ENCODE assay signal across 32 mouse cellular contexts in genomic region chr12:33288746-33289145, GRCm38 (mm10).
DNase-seq lines count a peak whose midpoint lies in the region; ATAC-seq lines count a peak whose summit lies in the region.
"Had no signal": no experiment of that assay in that cellular context is flagged by ENCODE, and none has a peak within 500 bp of the region (broad histone marks: within the 10 kb centered on the region; RNA-seq: fewer than 3 reads in every experiment).

No protein-coding gene starts in this region.

- DNase-seq in heart, embryonic 10.5 days (ENCODE audit: low spot score), result no peak
- DNase-seq in embryonic facial prominence, embryonic 10.5 days (ENCODE audit: low spot score), result peak; percentile 41
- DNase-seq in yolk sac, embryonic 10.5 days (ENCODE audit: low spot score), result peak; percentile 9
- no peak for DNase-seq in left cerebral cortex, adult 18-20 months (ENCODE audit: low spot score in 2 of 2)
- no peak for DNase-seq in thymus, postnatal 4 days
- DNase-seq: adrenal gland, postnatal 25 days; cerebellum, adult 11-12 months; cerebellum, postnatal 10 days; gastrocnemius, postnatal 36 days; heart, adult 18-20 months; heart, postnatal 10 days; kidney, adult 18-20 months; kidney, postnatal 36 days; left cerebral cortex, postnatal 4 days; liver; lung, adult 2 months; lung, postnatal 10 days; midbrain, embryonic 14.5 days; retina, postnatal 1 day; right cerebral cortex, postnatal 25 days had no signal

- peaks cover 28 to 49% of the 10 kb centered on the region in 2 experiments for H3K4me1 ChIP-seq in heart, embryonic 14.5 days (ENCODE audit: control insufficient read depth in 2 of 2, insufficient read depth in 2 of 2, low read length in 2 of 2)
- peaks cover 49% of the 10 kb centered on the region for H3K4me1 ChIP-seq in heart, embryonic 10.5 days
- peaks cover 43% of the 10 kb centered on the region for H3K4me1 ChIP-seq in neural tube, embryonic 13.5 days (replicated peaks)
- peaks cover 42% of the 10 kb centered on the region for H3K4me1 ChIP-seq in neural tube, embryonic 15.5 days
- peaks cover 42% of the 10 kb centered on the region for H3K4me1 ChIP-seq in embryonic facial prominence, embryonic 10.5 days

- H3K9me3 ChIP-seq in heart, embryonic 14.5 days (ENCODE audit: control insufficient read depth, low read length), result no peaks in the 10 kb centered on the region
- H3K9me3 ChIP-seq in heart, embryonic 10.5 days, result no peaks in the 10 kb centered on the region
- H3K9me3 ChIP-seq in neural tube, embryonic 13.5 days, result no peaks in the 10 kb centered on the region
- H3K9me3 ChIP-seq in neural tube, embryonic 15.5 days (replicated peaks), result no peaks in the 10 kb centered on the region
- H3K9me3 ChIP-seq in embryonic facial prominence, embryonic 10.5 days, result no peaks in the 10 kb centered on the region
- H3K9me3 ChIP-seq: embryonic facial prominence, embryonic 15.5 days; heart, embryonic 12.5 days; stomach, embryonic 15.5 days had no signal

- no peak overlapping the region for H3K27ac ChIP-seq in heart, embryonic 14.5 days (replicated peaks in 1 of 2; ENCODE audit: control insufficient read depth in 1 of 2, insufficient read depth in 1 of 2, low read depth in 2 of 2, low read length in 2 of 2)
- H3K27ac ChIP-seq in heart, embryonic 10.5 days, result no peak overlapping the region
- H3K27ac ChIP-seq in neural tube, embryonic 13.5 days (replicated peaks), result 0 out of 2 replicates have a peak overlapping the region, but pooled peaks have one; percentile 9
- no peak overlapping the region; the same call in 1 of the 2 replicates for H3K27ac ChIP-seq in neural tube, embryonic 15.5 days (replicated peaks)
- H3K27ac ChIP-seq in embryonic facial prominence, embryonic 10.5 days (replicated peaks), result peak overlapping the region; percentile 35; the same call in 1 of the 2 replicates
- H3K27ac ChIP-seq: embryonic facial prominence, embryonic 15.5 days; layer of hippocampus, adult 2 months; liver, embryonic 14.5 days; macrophage; stomach, embryonic 15.5 days had no signal

- H3K27me3 ChIP-seq in heart, embryonic 14.5 days (ENCODE audit: control insufficient read depth, insufficient read depth, low read length), result no peaks in the 10 kb centered on the region
- H3K27me3 ChIP-seq in heart, embryonic 10.5 days (ENCODE audit: insufficient read depth, poor library complexity, severe bottlenecking), result no peaks in the 10 kb centered on the region
- H3K27me3 ChIP-seq in neural tube, embryonic 13.5 days, result no peaks in the 10 kb centered on the region
- H3K27me3 ChIP-seq in neural tube, embryonic 15.5 days (replicated peaks), result no peaks in the 10 kb centered on the region
- H3K27me3 ChIP-seq in embryonic facial prominence, embryonic 10.5 days (replicated peaks; ENCODE audit: low read depth, poor library complexity, severe bottlenecking), result no peaks in the 10 kb centered on the region
- H3K27me3 ChIP-seq: embryonic facial prominence, embryonic 15.5 days; heart, embryonic 12.5 days; stomach, embryonic 15.5 days had no signal

- H3K36me3 ChIP-seq in heart, embryonic 14.5 days (ENCODE audit: control insufficient read depth, insufficient read depth, low read length), result no peaks in the 10 kb centered on the region
- H3K36me3 ChIP-seq in heart, embryonic 10.5 days, result no peaks in the 10 kb centered on the region
- no peaks in the 10 kb centered on the region for H3K36me3 ChIP-seq in neural tube, embryonic 13.5 days
- no peaks in the 10 kb centered on the region for H3K36me3 ChIP-seq in neural tube, embryonic 15.5 days
- H3K36me3 ChIP-seq in embryonic facial prominence, embryonic 10.5 days (replicated peaks), result no peaks in the 10 kb centered on the region
- H3K36me3 ChIP-seq: embryonic facial prominence, embryonic 15.5 days; heart, embryonic 12.5 days; stomach, embryonic 15.5 days had no signal

- ATAC-seq in heart, embryonic 14.5 days (ENCODE audit: insufficient number of reproducible peaks, insufficient read depth, low FRiP score, low read depth), result no peak
- ATAC-seq in neural tube, embryonic 13.5 days (ENCODE audit: low read depth), result no peak
- no peak for ATAC-seq in neural tube, embryonic 15.5 days (ENCODE audit: low FRiP score)
- ATAC-seq: CD4-positive, CD25-positive, alpha-beta regulatory T cell, adult 4 months; forebrain, embryonic 14.5 days; inflammation-experienced regulatory T-cells, adult 6 months had no signal

- peak overlapping the region; percentile 30; the same call in 1 of the 2 replicates for H3K9ac ChIP-seq in heart, embryonic 14.5 days (ENCODE audit: low read length)
- H3K9ac ChIP-seq in neural tube, embryonic 13.5 days, result no peak overlapping the region
- no peak overlapping the region for H3K9ac ChIP-seq in neural tube, embryonic 15.5 days (replicated peaks)
- H3K9ac ChIP-seq: embryonic facial prominence, embryonic 15.5 days; heart, embryonic 12.5 days; liver, embryonic 14.5 days; stomach, embryonic 15.5 days had no signal

- no peak overlapping the region for H3K4me3 ChIP-seq in heart, embryonic 14.5 days (ENCODE audit: control insufficient read depth in 1 of 2, insufficient read depth in 1 of 2, low read depth in 1 of 2, low read length in 2 of 2)
- H3K4me3 ChIP-seq in heart, embryonic 10.5 days, result no peak overlapping the region
- H3K4me3 ChIP-seq in neural tube, embryonic 13.5 days, result no peak overlapping the region
- H3K4me3 ChIP-seq in neural tube, embryonic 15.5 days (replicated peaks), result no peak overlapping the region
- H3K4me3 ChIP-seq in embryonic facial prominence, embryonic 10.5 days, result no peak overlapping the region
- H3K4me3 ChIP-seq: embryonic facial prominence, embryonic 15.5 days; heart, embryonic 12.5 days; layer of hippocampus, adult 2 months; stomach, embryonic 15.5 days had no signal

- 47% methylated on average over 2 of the region's 2 CpGs for WGBS in heart, embryonic 14.5 days
- 49% methylated on average over 2 of the region's 2 CpGs for WGBS in heart, embryonic 10.5 days
- 62% methylated on average over 2 of the region's 2 CpGs for WGBS in neural tube, embryonic 13.5 days
- WGBS in neural tube, embryonic 15.5 days, result 59% methylated on average over 2 of the region's 2 CpGs
- WGBS in embryonic facial prominence, embryonic 10.5 days, result 26% methylated on average over 2 of the region's 2 CpGs

- no peak overlapping the region for H3K4me2 ChIP-seq in heart, embryonic 14.5 days (ENCODE audit: low read length)
- no peak overlapping the region for H3K4me2 ChIP-seq in neural tube, embryonic 13.5 days
- no peak overlapping the region for H3K4me2 ChIP-seq in neural tube, embryonic 15.5 days
- H3K4me2 ChIP-seq: embryonic facial prominence, embryonic 15.5 days; heart, embryonic 12.5 days; stomach, embryonic 15.5 days had no signal

Comparison
In these comparisons a context has a peak if more than half of its experiments do, and no peak if none do; other contexts are left out.
1. H3K27ac ChIP-seq: peak in neural tube, embryonic 13.5 days (single experiment) and embryonic facial prominence, embryonic 10.5 days (single experiment); none in heart, embryonic 14.5 days (0 of 2), heart, embryonic 10.5 days (single experiment) and neural tube, embryonic 15.5 days (single experiment).
2. DNase-seq: peak in embryonic facial prominence, embryonic 10.5 days (single experiment) and yolk sac, embryonic 10.5 days (single experiment); none in heart, embryonic 10.5 days (single experiment), left cerebral cortex, adult 18-20 months (0 of 2) and thymus, postnatal 4 days (single experiment).